Mouse (Mus musculus): ENCODE data around the gene Ccdc92b.

Gene Ccdc92b

GRCm38 (mm10) chr11:74631880-74632789 is 12.7 kb downstream of the Ccdc92b start:
- Histone ChIP-seq H3K27me3 (ENCODE audit: control insufficient read depth, insufficient read depth, low read length, poor library complexity, severe bottlenecking) (no peaks in the 10 kb centered on the region), H3K36me3 (ENCODE audit: control insufficient read depth, insufficient read depth, low read length, poor library complexity, severe bottlenecking) (no peaks in the 10 kb centered on the region)
- no peak for DNase-seq (ENCODE audit: low read depth, low spot score)

- H3K36me3 ChIP-seq (ENCODE audit: control insufficient read depth, insufficient read depth, low read length, poor library complexity, severe bottlenecking): no peaks in the 10 kb centered on the region
- H3K27me3 ChIP-seq (ENCODE audit: control insufficient read depth, insufficient read depth, low read length, poor library complexity, severe bottlenecking): no peaks in the 10 kb centered on the region
- peak; percentile 86 for DNase-seq (ENCODE audit: low read depth, low spot score)
Measured at GRCm38 (mm10) chr11:74634490-74635275, 15.3 kb downstream of the Ccdc92b start.

GRCm38 (mm10) chr11:74637486-74637885 is 18.1 kb downstream of the Ccdc92b start:
- no peaks in the 10 kb centered on the region for H3K27me3 ChIP-seq (ENCODE audit: control insufficient read depth, insufficient read depth, low read length, poor library complexity, severe bottlenecking)
- no peak for DNase-seq (ENCODE audit: low read depth, low spot score)
- no peaks in the 10 kb centered on the region for H3K36me3 ChIP-seq (ENCODE audit: control insufficient read depth, insufficient read depth, low read length, poor library complexity, severe bottlenecking)

GRCm38 (mm10) chr11:74637971-74638790 is 18.8 kb downstream of the Ccdc92b start:
- no peaks in the 10 kb centered on the region for H3K27me3 ChIP-seq (ENCODE audit: control insufficient read depth, insufficient read depth, low read length, poor library complexity, severe bottlenecking)
- peak; percentile 66 for DNase-seq (ENCODE audit: low read depth, low spot score)
- H3K36me3 ChIP-seq (ENCODE audit: control insufficient read depth, insufficient read depth, low read length, poor library complexity, severe bottlenecking): no peaks in the 10 kb centered on the region

GRCm38 (mm10) chr11:74638791-74639411 is 19.5 kb downstream of the Ccdc92b start:
- Histone ChIP-seq H3K36me3 (ENCODE audit: control insufficient read depth, insufficient read depth, low read length, poor library complexity, severe bottlenecking) (no peaks in the 10 kb centered on the region), H3K27me3 (ENCODE audit: control insufficient read depth, insufficient read depth, low read length, poor library complexity, severe bottlenecking) (no peaks in the 10 kb centered on the region)
- DNase-seq (ENCODE audit: low read depth, low spot score): no peak

- no peaks in the 10 kb centered on the region for H3K27me3 ChIP-seq (ENCODE audit: control insufficient read depth, insufficient read depth, low read length, poor library complexity, severe bottlenecking)
- DNase-seq (ENCODE audit: low read depth, low spot score): no peak
- H3K36me3 ChIP-seq (ENCODE audit: control insufficient read depth, insufficient read depth, low read length, poor library complexity, severe bottlenecking): no peaks in the 10 kb centered on the region
Measured at GRCm38 (mm10) chr11:74639628-74640027, 20.2 kb downstream of the Ccdc92b start.

- H3K27me3 ChIP-seq (ENCODE audit: control insufficient read depth, insufficient read depth, low read length, poor library complexity, severe bottlenecking): no peaks in the 10 kb centered on the region
- H3K36me3 ChIP-seq (ENCODE audit: control insufficient read depth, insufficient read depth, low read length, poor library complexity, severe bottlenecking): no peaks in the 10 kb centered on the region
- peak; percentile 7 for DNase-seq (ENCODE audit: low read depth, low spot score)
Measured at GRCm38 (mm10) chr11:74647966-74648365, 28.6 kb downstream of the Ccdc92b start.

GRCm38 (mm10) chr11:74648676-74649075 is 29.3 kb downstream of the Ccdc92b start:
- DNase-seq (ENCODE audit: low read depth, low spot score): no peak

GRCm38 (mm10) chr11:74649095-74649646 is 29.8 kb downstream of the Ccdc92b start, which contains the start of gene Cluh:
Gene Cluh (plus strand): TSS chr11:74649495.
- peak; percentile 95 for DNase-seq (ENCODE audit: low read depth, low spot score)
- Histone ChIP-seq H3K27me3 (ENCODE audit: control insufficient read depth, insufficient read depth, low read length, poor library complexity, severe bottlenecking) (no peaks in the 10 kb centered on the region), H3K36me3 (ENCODE audit: control insufficient read depth, insufficient read depth, low read length, poor library complexity, severe bottlenecking) (no peaks in the 10 kb centered on the region)

More at GRCm38 (mm10) chr11:74648676-74649075, 29.3 kb downstream of the Ccdc92b start:
- Histone ChIP-seq H3K36me3 (ENCODE audit: control insufficient read depth, insufficient read depth, low read length, poor library complexity, severe bottlenecking) (no peaks in the 10 kb centered on the region), H3K27me3 (ENCODE audit: control insufficient read depth, insufficient read depth, low read length, poor library complexity, severe bottlenecking) (no peaks in the 10 kb centered on the region)

- no peaks in the 10 kb centered on the region for H3K27me3 ChIP-seq (ENCODE audit: control insufficient read depth, insufficient read depth, low read length, poor library complexity, severe bottlenecking)
- DNase-seq (ENCODE audit: low read depth, low spot score): peak; percentile 33
Measured at GRCm38 (mm10) chr11:74649647-74650551, 30.5 kb downstream of the Ccdc92b start.

GRCm38 (mm10) chr11:74650576-74651100 is 31.2 kb downstream of the Ccdc92b start:
- no peaks in the 10 kb centered on the region for H3K36me3 ChIP-seq (ENCODE audit: control insufficient read depth, insufficient read depth, low read length, poor library complexity, severe bottlenecking)
- no peak for DNase-seq (ENCODE audit: low read depth, low spot score)
- no peaks in the 10 kb centered on the region for H3K27me3 ChIP-seq (ENCODE audit: control insufficient read depth, insufficient read depth, low read length, poor library complexity, severe bottlenecking)

More at GRCm38 (mm10) chr11:74649647-74650551, 30.5 kb downstream of the Ccdc92b start:
- no peaks in the 10 kb centered on the region for H3K36me3 ChIP-seq (ENCODE audit: control insufficient read depth, insufficient read depth, low read length, poor library complexity, severe bottlenecking)

GRCm38 (mm10) chr11:74652791-74653191 is 33.4 kb downstream of the Ccdc92b start:
- H3K36me3 ChIP-seq (ENCODE audit: control insufficient read depth, insufficient read depth, low read length, poor library complexity, severe bottlenecking): 0 out of 2 replicates have a peak, but pooled peaks cover 3% of the 10 kb centered on the region
- no peaks in the 10 kb centered on the region for H3K27me3 ChIP-seq (ENCODE audit: control insufficient read depth, insufficient read depth, low read length, poor library complexity, severe bottlenecking)
- no peak for DNase-seq (ENCODE audit: low read depth, low spot score)

GRCm38 (mm10) chr11:74653385-74653784 is 34.0 kb downstream of the Ccdc92b start:
- no peaks in the 10 kb centered on the region for H3K27me3 ChIP-seq (ENCODE audit: control insufficient read depth, insufficient read depth, low read length, poor library complexity, severe bottlenecking)
- peaks cover 3% of the 10 kb centered on the region; the same call in 1 of the 2 replicates for H3K36me3 ChIP-seq (ENCODE audit: control insufficient read depth, insufficient read depth, low read length, poor library complexity, severe bottlenecking)
- no peak for DNase-seq (ENCODE audit: low read depth, low spot score)
